Mouse (Mus musculus): ENCODE measurements at regions not wholly inside any gene's neighbourhood (a gene's known extent, or its start where the extent isn't known, plus 50 kb on each side); places are given as distances from the start of the nearest gene placed in this dataset.
"Not testable (repeated sequence)": the region's sequence is repeated elsewhere in the genome, so short reads cannot be mapped to it uniquely, and the experiment has no call there.

- no peak for DNase-seq (ENCODE audit: low spot score in 2 of 2)
These were observed 76.8 kb upstream of the Smg1 start for GRCm38 (mm10) chr7:118320307-118320706.

GRCm38 (mm10) chr7:118318432-118319135 is 75.1 kb upstream of the Smg1 start:
- no peak for DNase-seq (ENCODE audit: low spot score in 2 of 2)

- DNase-seq (ENCODE audit: low spot score in 2 of 2) = not testable (repeated sequence)
These were observed 71.4 kb upstream of the Smg1 start for GRCm38 (mm10) chr7:118314886-118315285.

- peak; percentile 55 to 77 for DNase-seq (ENCODE audit: low spot score in 2 of 2)
These were observed 70.8 kb upstream of the Smg1 start for GRCm38 (mm10) chr7:118314228-118314658.

DNA sequence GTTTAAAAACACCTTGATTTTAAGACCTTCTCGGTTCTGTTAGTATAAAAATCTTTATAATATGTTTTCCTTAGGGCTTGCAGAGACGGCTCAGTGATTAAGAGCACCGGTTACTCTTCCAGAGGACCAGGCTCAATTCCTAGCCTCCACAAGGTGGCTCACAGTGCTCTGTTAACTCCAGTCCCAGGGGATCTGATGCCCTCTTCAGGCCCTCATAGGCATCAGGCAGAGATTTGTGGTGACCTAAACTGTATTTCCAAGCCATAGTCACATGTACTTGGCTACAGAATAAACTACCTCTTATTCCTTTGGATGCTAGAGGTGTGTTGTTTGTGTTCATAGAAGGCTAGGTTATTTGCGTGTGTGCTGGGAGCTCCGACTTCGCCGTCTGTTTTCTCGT is 70.3 kb upstream of the Smg1 start:
- DNase-seq (ENCODE audit: low spot score in 2 of 2) = peak; percentile 30 to 65

GRCm38 (mm10) chr7:118309733-118310132 is 66.3 kb upstream of the Smg1 start:
- DNase-seq (ENCODE audit: low spot score in 2 of 2) = no peak

DNA sequence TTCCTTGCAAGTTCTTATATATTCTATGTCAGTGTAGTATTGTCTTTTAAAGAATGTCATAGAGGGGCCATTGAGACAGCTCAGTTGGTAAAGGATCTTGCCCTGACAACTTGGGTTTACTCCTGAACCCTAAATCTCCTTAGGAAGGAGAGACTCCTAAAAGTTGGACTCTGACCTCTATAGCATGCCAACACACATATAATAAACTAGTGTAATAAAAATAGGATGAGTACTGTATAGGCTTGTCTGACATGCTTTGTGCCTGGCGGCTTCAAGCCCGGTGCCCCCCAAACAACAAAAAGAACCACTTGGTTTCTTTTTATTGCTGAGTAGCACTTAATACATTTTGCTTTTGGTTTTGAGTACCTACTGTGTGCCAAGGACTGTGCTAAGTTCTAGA is 65.4 kb upstream of the Smg1 start:
- no peak for DNase-seq (ENCODE audit: low spot score in 2 of 2)

GRCm38 (mm10) chr7:118304812-118305211 is 61.3 kb upstream of the Smg1 start:
- DNase-seq (ENCODE audit: low spot score in 2 of 2) = peak; percentile 61 to 88

DNA sequence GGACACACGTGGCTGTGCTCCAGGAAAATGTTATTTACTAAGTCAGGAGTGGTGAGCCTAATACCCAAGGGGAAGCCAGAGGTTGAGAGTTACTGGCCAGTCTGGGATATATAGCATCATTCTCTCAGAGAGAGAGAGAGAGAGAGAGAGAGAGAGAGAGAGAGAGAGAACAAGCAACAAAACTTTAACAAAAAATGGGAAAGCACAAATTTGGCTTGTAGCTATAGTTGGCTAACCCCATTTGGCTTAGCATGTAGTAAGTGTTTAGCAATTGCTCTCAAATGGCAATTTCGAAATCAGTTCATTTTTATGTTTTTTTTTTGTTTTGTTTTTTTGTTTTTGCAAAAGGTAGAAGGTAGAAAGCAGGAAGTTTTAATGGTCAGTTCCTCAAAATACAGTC is 60.9 kb upstream of the Smg1 start:
- DNase-seq (ENCODE audit: low spot score in 2 of 2) = no peak

- no peak for DNase-seq (ENCODE audit: low spot score in 2 of 2)
These were observed 60.5 kb upstream of the Smg1 start for GRCm38 (mm10) chr7:118303921-118304320.

DNA sequence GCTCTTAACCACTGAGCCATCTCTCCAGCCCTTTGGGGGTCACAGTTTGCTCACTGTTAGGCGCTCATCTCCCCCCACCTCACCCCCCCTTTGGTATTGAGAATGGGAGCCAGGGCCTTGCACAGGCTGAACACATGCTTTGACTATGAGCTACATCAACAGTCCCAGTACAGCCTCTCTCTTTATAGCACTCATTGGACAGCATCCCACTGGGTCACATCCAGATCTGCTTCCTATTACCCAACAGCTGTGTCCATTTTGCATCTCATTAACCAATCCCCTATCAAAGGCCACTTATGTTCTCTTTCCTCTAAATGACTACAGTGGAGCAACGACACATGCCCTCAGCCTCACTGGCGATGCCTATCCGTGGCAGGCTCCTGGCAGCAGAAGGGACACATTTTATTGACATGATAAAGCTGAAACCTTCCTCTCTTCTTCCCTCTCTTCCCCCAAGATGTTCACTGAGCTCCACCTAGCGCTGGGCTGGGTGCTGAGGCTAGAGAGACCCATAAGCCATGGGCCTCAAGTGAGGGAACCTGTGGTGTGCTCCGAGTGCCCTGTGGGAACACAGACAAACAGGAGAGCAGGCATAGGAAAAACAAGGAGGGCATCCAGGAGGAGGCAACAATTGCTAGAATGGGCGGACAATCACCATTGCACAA is 57.3 kb upstream of the Smg1 start:
- DNase-seq (ENCODE audit: low spot score in 2 of 2) = peak in 1 of 2 experiments; percentile 51

- peak; percentile 69 to 90 for DNase-seq (ENCODE audit: low spot score in 2 of 2)
These were observed 54.1 kb upstream of the Smg1 start for GRCm38 (mm10) chr7:118297613-118298012.

DNA sequence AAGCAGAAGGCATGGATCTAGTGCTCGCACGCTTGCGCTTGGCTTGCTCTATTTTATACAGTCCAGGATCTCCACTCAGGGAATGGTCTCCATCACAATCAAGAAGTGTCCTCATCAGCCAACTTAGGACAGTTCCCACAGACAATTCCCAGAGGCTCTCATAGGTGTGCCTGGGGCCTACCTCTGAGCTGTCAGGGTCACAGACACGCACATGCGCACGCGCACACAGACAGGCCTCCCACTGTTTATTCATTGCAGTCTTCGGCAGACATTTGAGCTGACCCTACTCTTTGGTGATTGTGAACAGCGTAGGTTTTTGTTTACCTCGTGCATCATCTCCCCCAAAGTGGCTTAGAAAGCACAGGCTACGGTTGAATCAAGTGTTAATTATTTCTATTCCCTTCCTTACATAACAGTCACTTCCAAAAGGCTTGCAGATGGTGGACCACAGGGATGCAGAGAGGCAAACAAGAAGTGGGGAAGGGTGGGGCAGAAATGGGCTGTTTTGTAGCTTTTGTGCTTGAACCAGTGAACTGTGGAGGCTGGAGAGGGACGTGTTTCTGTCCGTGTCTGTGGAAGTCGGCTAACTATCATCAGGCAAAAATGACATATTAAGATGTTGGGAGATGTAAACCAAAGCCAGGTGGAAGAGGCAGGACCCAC is 53.5 kb upstream of the Smg1 start:
- DNase-seq (ENCODE audit: low spot score in 2 of 2) = peak in 1 of 2 experiments; percentile 22

GRCm38 (mm10) chr7:118295855-118296254 is 52.4 kb upstream of the Smg1 start:
- no peak for DNase-seq (ENCODE audit: low spot score in 2 of 2)

- DNase-seq (ENCODE audit: low spot score in 2 of 2) = no peak
These were observed 51.8 kb upstream of the Smg1 start for GRCm38 (mm10) chr7:118295275-118295674.

DNA sequence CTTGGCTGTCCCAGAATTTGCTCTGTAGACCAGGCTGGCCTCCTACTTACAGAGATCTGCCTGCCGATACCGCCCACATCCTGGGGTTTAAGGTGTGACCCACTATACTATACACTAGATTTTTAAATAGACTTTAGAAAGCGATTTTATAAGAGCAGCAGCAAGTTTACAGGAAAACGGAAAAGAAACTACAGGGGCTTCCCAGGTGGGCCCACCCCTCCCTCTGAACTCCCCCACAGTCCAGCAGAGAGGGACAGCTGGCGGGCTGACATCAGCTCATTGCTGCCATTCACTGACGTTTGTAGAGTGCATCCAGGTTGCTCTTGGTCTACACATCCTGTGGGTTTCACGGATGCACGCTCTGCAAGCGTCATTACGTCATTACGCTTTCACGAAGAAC is 51.2 kb upstream of the Smg1 start:
- DNase-seq (ENCODE audit: low spot score in 2 of 2) = peak in 1 of 2 experiments; percentile 0

All from layer of hippocampus, adult 18-20 months (tissue).